Mouse (Mus musculus) CD4-positive, CD25-positive, alpha-beta regulatory T cell, adult 2 months (primary cell): ENCODE results near the gene Olfr1277.

ENCODE experiments used
- DNase-seq: peaks from one replicate; pipeline ENCODE4 v3.0.0-alpha.2; 2012; ENCODE audit warnings: low read depth, low spot score

The Olfr1277 gene

GRCm38 (mm10) chr2:111274006-111274405 lies at the start of gene Olfr1277:
TSS of gene Olfr1277 (minus strand) at chr2:111274106.
- no peak for DNase-seq

- no peak for DNase-seq
These were observed 39.8 kb upstream of the Olfr1277 start, which contains the start of gene Olfr1280 for GRCm38 (mm10) chr2:111313717-111314116. TSS of gene Olfr1280 (plus strand) at chr2:111314017.

GRCm38 (mm10) chr2:111300374-111300773 lies 26.5 kb upstream of the Olfr1277 start, which contains the start of gene Olfr1279:
TSS of gene Olfr1279 (plus strand) at chr2:111300635.
- no peak for DNase-seq

- no peak for DNase-seq
These were observed 24.6 kb upstream of the Olfr1277 start for GRCm38 (mm10) chr2:111298541-111298940.

- no peak for DNase-seq
These were observed 15.9 kb upstream of the Olfr1277 start, which contains the start of gene Olfr1278 for GRCm38 (mm10) chr2:111289836-111290235. TSS of gene Olfr1278 (plus strand) at chr2:111290136.

- DNase-seq = no peak
These were observed 19.7 kb downstream of the Olfr1277 start, which contains the start of gene Olfr1276 for GRCm38 (mm10) chr2:111254216-111254615. TSS of gene Olfr1276 (plus strand) at chr2:111254516.

GRCm38 (mm10) chr2:111235186-111235585 lies 38.7 kb downstream of the Olfr1277 start, which contains the start of gene Olfr1275:
TSS of gene Olfr1275 (minus strand) at chr2:111235286.
- no peak for DNase-seq

GRCm38 (mm10) chr2:111229502-111229901 lies 44.4 kb downstream of the Olfr1277 start, which contains the start of gene 4930430A15Rik:
TSS of gene 4930430A15Rik (minus strand) at chr2:111229602.
- no peak for DNase-seq
